Mouse (Mus musculus) liver, embryonic 12.5 days (tissue): ENCODE measurements around the gene Smarce1. TPM values are rescaled to one million over a fixed set of nuclear protein-coding genes. Genes with fewer than 3 reads are reported as not detected.
"Not testable (repeated sequence)": the region's sequence is repeated elsewhere in the genome, so short reads cannot be mapped to it uniquely, and the experiment has no call there.

Source experiments
- ATAC-seq: fragments of 200-750 bp; cut with Nextera tagmentation; 2 replicates; pipeline ENCODE4 v1.8.0; 2017; ENCODE audit warnings: moderate number of reproducible peaks, mild to moderate bottlenecking, moderate library complexity
- H3K27ac ChIP-seq: fragments of 300-500 bp; sonication (generic); 2 replicates; pipeline ENCODE4 v1.5.1; 2016; ENCODE audit warnings: mild to moderate bottlenecking
- H3K27me3 ChIP-seq: fragments of 300-500 bp; sonication (generic); replicated peaks from 2 replicates; pipeline ENCODE4 v1.6.1; 2016; ENCODE audit warnings: mild to moderate bottlenecking, moderate library complexity
- H3K36me3 ChIP-seq: fragments of 300-500 bp; sonication (generic); 2 replicates; pipeline ENCODE4 v1.6.1; 2016; ENCODE audit warnings: mild to moderate bottlenecking, moderate library complexity
- H3K4me1 ChIP-seq: fragments of 300-500 bp; sonication (generic); 2 replicates; pipeline ENCODE4 v1.6.1; 2016
- H3K4me2 ChIP-seq: fragments of 300-500 bp; sonication (generic); 2 replicates; pipeline ENCODE4 v1.6.1; 2016; ENCODE audit warnings: mild to moderate bottlenecking, moderate library complexity
- H3K4me3 ChIP-seq: fragments of 300-500 bp; sonication (generic); 2 replicates; pipeline ENCODE4 v1.5.1; 2016; ENCODE audit warnings: mild to moderate bottlenecking, moderate library complexity
- H3K9ac ChIP-seq: fragments of 300-500 bp; sonication (generic); 2 replicates; pipeline ENCODE4 v1.6.1; 2016; ENCODE audit warnings: mild to moderate bottlenecking, moderate library complexity
- H3K9me3 ChIP-seq: fragments of 300-500 bp; sonication (generic); replicated peaks from 2 replicates; pipeline ENCODE4 v1.6.1; 2016; ENCODE audit warnings: mild to moderate bottlenecking, moderate library complexity
- WGBS: fragments of 180-500 bp; shearing (Covaris S2); methylation state at CpG from one replicate; pipeline ENCODE4 v1.1.7; 2016; ENCODE audit not compliant: insufficient replicate concordance; 5-methylcytosine and 5-hydroxymethylcytosine counted together
- polyA plus RNA-seq: library from polyadenylated mRNA; unstranded; fragments of >200 nt; fragmentation: Nextera tagmentation; extraction: Ambion mirVana; gene quantifications from 2 replicates; pipeline ENCODE4 v1.2.1, GENCODE M21; 2016

Gene Smarce1
- polyA plus RNA-seq, 1 experiment from 2014 or later, result 115 TPM

DNA sequence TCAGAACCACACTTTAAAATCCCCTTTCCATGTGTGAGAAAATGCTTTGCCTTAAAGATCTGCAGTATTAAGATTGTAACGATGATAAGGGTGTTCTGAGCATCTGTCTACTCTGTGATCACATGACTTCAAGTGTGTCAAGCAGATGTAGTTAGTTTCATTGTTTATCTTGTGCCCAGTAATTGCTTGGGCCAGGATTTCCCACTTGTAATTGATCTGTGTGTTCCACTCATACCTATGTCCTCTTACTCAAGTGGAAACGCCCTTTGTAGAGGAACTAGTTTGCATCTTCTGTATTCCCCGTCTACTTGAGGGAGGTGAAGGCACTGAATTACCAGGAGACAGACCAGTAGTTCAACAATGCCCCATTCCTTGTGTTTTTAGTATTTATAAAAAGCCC lies 19.8 kb upstream of the Smarce1 start:
- Histone ChIP-seq H3K9ac (no peak overlapping the region), H3K27me3 (no peaks in the 10 kb centered on the region), H3K36me3 (no peaks in the 10 kb centered on the region), H3K4me3 (no peak overlapping the region), H3K4me2 (no peak overlapping the region), H3K9me3 (no peaks in the 10 kb centered on the region), H3K27ac (no peak overlapping the region), H3K4me1 (no peaks in the 10 kb centered on the region)
- ATAC-seq, result no peak
- WGBS, result 45% methylated on average over 3 of the region's 3 CpGs

DNA sequence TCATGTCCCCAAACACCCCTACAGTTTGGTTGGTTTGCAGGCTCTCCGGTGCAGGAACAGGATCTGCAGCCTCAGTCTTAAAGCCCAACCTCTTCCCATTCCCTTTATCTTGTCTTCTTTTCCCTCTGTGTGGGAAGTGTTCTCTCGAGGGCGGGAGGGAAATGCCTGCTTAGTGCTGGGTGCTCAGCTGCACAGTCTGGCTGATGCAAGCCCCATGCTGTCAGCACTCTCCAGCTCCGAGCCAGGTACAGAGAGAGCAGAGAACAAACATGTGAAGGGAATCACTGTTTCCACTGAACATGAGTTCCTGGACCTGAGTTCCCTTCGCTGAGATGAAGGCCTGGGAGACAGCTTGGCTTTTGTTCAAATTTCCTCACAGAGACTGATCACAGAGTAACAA lies 19.4 kb upstream of the Smarce1 start:
- Histone ChIP-seq H3K4me1 (no peaks in the 10 kb centered on the region), H3K9me3 (no peaks in the 10 kb centered on the region), H3K36me3 (no peaks in the 10 kb centered on the region), H3K9ac (no peak overlapping the region), H3K27me3 (0 out of 2 replicates have a peak, but pooled peaks cover 3% of the 10 kb centered on the region), H3K4me2 (no peak overlapping the region), H3K27ac (no peak overlapping the region), H3K4me3 (no peak overlapping the region)
- WGBS, result 44% methylated on average over 5 of the region's 5 CpGs
- no peak for ATAC-seq

DNA sequence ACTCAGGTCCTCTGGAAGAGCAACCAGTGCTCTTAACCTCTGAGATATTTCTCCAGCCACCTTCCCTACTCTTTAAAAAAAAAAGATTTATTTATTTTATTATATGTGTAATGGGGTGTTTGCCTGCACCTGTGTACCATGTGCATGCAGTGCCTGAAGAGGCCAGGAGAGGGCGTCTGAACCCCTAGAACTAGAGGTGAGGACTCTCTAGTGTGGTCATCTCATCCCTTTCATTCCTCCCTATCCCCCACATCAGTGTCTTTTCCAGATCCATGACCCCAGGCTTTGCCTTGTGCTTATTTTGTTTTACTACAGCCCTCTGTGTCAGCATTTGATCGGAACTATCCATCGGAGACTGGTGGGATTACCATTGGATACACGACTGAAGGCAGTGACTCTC lies 18.3 kb upstream of the Smarce1 start:
- ATAC-seq, result no peak
- WGBS, result 57% methylated on average over 4 of the region's 4 CpGs
- no peaks in the 10 kb centered on the region for H3K36me3 ChIP-seq
- H3K4me3 ChIP-seq, result no peak overlapping the region
- peaks cover 6% of the 10 kb centered on the region for H3K27me3 ChIP-seq
- no peak overlapping the region for H3K27ac ChIP-seq
- no peaks in the 10 kb centered on the region for H3K4me1 ChIP-seq
- H3K9ac ChIP-seq, result no peak overlapping the region
- H3K9me3 ChIP-seq, result no peaks in the 10 kb centered on the region
- no peak overlapping the region for H3K4me2 ChIP-seq

DNA sequence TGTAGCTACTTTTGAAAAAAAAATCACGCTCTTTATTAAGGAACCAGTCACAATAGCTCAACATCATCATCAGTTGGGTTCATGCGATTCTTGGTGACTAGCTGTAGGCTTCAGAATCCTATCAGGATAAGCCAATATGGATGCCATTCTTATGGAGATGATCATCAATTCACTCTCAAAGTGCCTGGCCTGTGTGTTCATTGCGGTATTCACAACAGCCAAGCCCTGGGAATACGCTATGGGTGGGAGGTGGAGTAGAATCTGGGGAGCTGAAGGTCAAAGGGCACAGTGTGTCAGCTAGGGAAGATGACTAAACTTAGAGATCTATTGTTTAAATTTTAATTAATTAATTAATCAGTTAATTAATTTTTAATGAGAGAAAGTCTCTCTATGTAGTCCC lies 17.1 kb upstream of the Smarce1 start:
- Histone ChIP-seq H3K9ac (no peak overlapping the region), H3K9me3 (no peaks in the 10 kb centered on the region), H3K27ac (no peak overlapping the region), H3K36me3 (no peaks in the 10 kb centered on the region), H3K4me1 (no peaks in the 10 kb centered on the region), H3K4me2 (no peak overlapping the region), H3K27me3 (peaks cover 11% of the 10 kb centered on the region), H3K4me3 (no peak overlapping the region)
- 77% methylated on average over 4 of the region's 4 CpGs for WGBS
- no peak for ATAC-seq

DNA sequence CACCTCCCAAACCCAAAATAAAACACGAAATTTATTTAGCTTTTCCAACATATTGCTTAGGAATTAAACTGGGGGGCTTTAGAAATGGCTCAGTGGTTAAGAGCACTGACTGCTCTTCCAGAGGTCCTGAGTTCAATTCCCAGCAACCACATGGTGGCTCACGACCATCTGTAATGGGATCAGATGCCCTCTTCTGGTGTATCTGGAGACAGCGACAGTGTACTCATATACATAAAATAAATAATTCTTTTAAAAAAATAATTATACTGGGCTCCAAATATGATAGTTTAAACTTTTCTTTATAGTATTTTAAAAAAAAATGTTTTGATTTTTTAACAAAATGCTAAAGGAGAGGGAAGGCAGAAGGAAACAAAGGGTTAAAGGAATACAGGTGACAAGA lies 13.7 kb upstream of the Smarce1 start:
- not testable (repeated sequence) for ATAC-seq, H3K36me3 ChIP-seq, H3K9ac ChIP-seq, H3K4me3 ChIP-seq, H3K27ac ChIP-seq, H3K4me1 ChIP-seq, H3K9me3 ChIP-seq, H3K4me2 ChIP-seq
- peaks cover 11% of the 10 kb centered on the region for H3K27me3 ChIP-seq
- 49% methylated on average over 3 of the region's 3 CpGs for WGBS

DNA sequence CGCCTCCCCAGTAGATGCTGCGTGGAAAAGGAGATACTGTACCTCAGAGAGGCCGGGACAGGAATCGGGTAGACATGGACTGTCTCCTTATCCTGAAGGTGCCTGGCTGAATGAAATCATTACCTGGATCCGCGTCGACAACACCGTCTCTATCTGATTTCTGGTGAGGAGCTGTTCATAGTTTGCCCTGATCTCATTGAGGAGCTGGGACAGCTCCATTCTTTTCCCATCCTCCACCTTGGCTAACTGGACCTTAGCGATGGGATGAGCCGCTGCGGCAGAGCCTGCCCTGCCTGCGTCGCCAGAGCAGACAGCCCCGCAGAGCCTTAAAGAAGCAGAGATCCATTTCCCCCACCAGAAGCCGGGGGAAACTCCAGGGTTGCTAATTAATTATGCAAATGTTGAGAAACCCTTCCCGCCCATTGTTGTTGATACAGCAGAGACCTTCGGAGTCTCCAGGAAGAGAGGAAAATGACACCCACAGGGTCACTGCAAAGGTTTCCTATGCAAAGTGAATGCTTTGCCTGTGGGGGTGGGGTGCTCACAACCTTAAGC lies 13.1 kb upstream of the Smarce1 start, which contains the start of gene Krt222:
Gene Krt222, minus strand, starts transcription at position 266 of the 555 bp plus-strand sequence.
- H3K9ac ChIP-seq, result no peak within 1 kb of the TSS
- 5% methylated on average over 17 of the region's 17 CpGs for WGBS
- H3K27me3 ChIP-seq, result peaks cover 11% of the 10 kb centered on the region
- no peak for ATAC-seq
- H3K27ac ChIP-seq, result no peak within 1 kb of the TSS
- H3K36me3 ChIP-seq, result no peaks in the 10 kb centered on the region
- H3K9me3 ChIP-seq, result no peaks in the 10 kb centered on the region
- H3K4me2 ChIP-seq, result peak within 1 kb of the TSS; percentile 54
- peak within 1 kb of the TSS; percentile 24 for H3K4me3 ChIP-seq
- no peaks in the 10 kb centered on the region for H3K4me1 ChIP-seq

DNA sequence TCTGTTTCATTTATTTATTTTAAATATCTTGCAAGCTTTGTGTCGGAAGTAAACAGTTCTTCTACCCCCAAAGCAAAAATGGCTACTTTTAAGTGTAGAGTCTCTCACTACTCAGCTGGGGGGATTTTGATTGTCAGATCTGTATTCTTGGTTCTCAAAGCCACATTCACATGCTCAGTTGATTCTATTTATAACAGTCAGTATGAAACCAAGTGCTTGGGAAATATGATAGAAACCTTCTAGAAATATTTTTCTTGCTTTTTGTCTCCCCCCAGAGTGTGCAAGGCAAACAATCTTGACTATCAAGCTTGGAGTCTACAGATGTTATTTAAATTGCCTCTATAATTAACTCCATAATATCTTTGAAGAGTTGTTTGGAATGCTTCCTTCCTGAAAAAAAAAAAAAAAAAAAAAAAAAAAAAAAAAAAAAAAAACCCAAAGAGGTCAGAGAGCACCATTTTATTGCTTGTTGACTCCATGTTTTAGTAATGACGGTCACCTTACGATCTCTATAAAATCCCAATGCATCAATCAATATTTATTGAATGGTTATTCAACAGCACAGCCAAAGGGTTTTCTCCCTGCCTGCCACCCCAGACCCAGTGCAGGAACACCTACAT lies 12.5 kb upstream of the Smarce1 start:
- Histone ChIP-seq H3K27ac (no peak overlapping the region), H3K4me1 (peaks cover 4% of the 10 kb centered on the region), H3K4me3 (peak overlapping the region; percentile 24), H3K4me2 (peak overlapping the region; percentile 54), H3K36me3 (no peaks in the 10 kb centered on the region), H3K9ac (no peak overlapping the region), H3K9me3 (no peaks in the 10 kb centered on the region), H3K27me3 (peaks cover 11% of the 10 kb centered on the region)
- ATAC-seq, result no peak
- 66% methylated on average over 3 of the region's 3 CpGs for WGBS

DNA sequence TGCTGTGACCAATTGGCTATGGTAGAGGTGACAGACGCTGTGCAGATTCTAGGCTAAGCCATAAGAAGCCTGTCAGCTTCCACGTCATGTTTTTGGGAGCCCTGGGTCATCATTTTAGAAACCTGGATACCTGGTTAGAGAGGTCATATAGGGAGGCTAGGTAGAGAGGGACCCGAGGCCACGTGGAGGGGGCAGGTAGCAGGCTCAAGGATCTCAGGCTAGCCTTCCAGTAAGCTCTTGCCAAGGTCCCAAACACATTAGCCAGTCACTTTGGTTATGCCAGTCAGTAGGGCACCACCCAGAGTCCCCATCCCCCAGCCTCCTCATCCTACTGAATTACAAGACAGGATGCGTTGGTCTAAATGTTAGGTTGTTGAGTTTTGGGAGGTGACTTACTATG lies 11.2 kb upstream of the Smarce1 start:
- H3K4me3 ChIP-seq, result no peak overlapping the region
- ATAC-seq, result no peak

DNA sequence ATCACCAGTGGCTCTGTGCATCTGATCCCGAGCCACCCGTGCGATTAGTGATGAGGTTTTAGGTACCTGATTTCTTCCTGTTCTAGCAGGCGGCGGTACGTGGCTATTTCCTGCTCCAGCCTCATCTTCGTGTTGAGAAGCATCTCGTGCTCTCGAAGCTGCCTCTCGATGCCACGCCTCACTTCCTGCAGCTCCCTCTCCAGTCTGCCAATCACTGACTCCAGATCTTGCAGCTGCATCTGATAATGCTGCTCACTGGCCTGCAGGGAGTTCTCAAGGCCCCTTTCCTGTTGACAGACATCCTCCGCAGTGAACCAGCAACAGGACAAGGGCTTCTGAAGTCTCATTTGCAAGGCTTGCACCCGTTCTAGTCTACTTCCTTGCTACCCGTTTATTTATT lies 7.7 kb upstream of the Smarce1 start:
- H3K9ac ChIP-seq, result no peak overlapping the region
- H3K4me3 ChIP-seq, result no peak overlapping the region
- peaks cover 5% of the 10 kb centered on the region for H3K4me1 ChIP-seq
- H3K27me3 ChIP-seq, result no peaks in the 10 kb centered on the region
- H3K27ac ChIP-seq, result no peak overlapping the region
- no peak overlapping the region for H3K4me2 ChIP-seq
- no peaks in the 10 kb centered on the region for H3K36me3 ChIP-seq
- H3K9me3 ChIP-seq, result no peaks in the 10 kb centered on the region
- ATAC-seq, result no peak
- WGBS, result 24% methylated on average over 14 of the region's 14 CpGs

More for the DNA sequence above, 11.2 kb upstream of the Smarce1 start:
- no peak overlapping the region for H3K9ac ChIP-seq
- H3K36me3 ChIP-seq, result no peaks in the 10 kb centered on the region
- H3K9me3 ChIP-seq, result no peaks in the 10 kb centered on the region
- H3K27me3 ChIP-seq, result peaks cover 11% of the 10 kb centered on the region
- H3K4me2 ChIP-seq, result no peak overlapping the region
- H3K4me1 ChIP-seq, result peaks cover 5% of the 10 kb centered on the region
- H3K27ac ChIP-seq, result no peak overlapping the region
- WGBS, result 53% methylated on average over 5 of the region's 5 CpGs

DNA sequence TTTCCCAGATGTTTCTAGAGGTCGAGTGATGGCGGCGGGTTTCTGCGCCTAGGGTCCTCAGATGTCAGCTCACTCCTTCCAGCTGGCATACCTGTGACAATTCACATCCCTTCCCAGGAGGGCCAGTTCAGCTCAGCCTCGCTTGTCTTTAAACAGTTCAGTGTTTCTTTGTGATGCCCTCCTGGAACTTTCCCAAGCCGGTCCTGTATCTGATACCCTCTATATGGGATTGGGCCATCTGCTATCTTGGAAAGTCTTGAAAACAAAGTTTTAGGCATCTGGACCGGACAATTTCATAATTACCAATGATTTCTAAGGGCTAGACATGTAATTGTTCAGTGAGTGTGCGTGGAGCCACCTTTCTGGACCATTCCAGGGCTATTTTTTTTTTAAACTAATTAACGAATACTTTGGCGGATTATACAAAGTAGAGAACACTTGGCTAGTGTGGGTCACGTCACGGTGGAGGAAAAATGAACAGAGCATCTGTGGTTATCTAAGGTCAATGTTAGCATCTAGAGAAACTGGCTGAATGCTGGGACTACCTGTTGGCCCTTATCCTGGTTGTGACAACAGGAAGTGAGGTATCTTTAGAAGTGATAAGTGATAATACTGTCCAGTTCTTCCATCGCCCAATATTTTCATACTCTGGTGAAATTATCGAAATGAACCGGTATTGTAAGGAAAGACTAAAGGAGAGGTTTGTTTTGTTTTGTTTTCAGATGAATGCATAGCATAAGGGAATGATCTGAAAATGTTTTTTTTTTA lies 416 bp upstream of the Smarce1 start:
- peak; percentile 20; the same call in 1 of the 2 replicates for ATAC-seq
- Histone ChIP-seq H3K9ac (peak overlapping the region; percentile 98), H3K4me3 (peak overlapping the region; percentile 92)

DNA sequence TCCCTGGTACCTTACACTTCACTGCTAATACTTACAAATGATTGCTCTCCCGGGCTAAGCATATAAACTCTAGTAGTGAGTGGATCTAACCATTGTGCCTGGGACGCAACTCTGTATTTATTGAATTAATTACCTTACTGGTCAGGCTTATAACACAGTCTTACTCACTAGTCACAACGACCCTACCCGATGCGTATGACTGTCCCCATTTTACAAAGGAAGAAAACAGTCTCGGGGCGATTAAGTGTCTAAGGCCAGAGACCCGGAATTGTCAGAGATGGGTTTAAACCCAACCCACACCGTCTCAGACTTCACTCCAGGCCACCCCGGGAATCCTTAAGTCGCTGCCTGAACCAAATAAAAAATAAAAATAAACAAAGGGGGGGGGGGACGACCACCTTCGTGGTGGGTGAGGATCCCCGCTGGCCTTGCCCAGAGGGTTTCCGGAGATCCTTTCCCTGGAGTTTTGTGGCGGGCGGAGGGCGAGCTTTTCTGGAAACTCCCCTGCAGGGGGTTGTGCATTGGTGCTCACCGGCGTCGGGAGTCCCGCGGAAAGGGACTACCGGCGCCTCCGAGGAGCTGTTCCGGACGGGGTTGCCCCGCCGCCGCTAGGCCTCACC lies 1.1 kb downstream of the Smarce1 start:
- Histone ChIP-seq H3K4me3 (peak overlapping the region; percentile 92), H3K27me3 (no peaks in the 10 kb centered on the region), H3K9me3 (no peaks in the 10 kb centered on the region), H3K4me2 (peak overlapping the region; percentile 76), H3K36me3 (peaks cover 31% of the 10 kb centered on the region), H3K4me1 (peaks cover 45% of the 10 kb centered on the region), H3K27ac (peak overlapping the region; percentile 89), H3K9ac (peak overlapping the region; percentile 98)
- peak; percentile 72 for ATAC-seq
- WGBS, result under 1% methylated on average over 31 of the region's 31 CpGs

More for the DNA sequence above, 416 bp upstream of the Smarce1 start:
- Histone ChIP-seq H3K9me3 (no peaks in the 10 kb centered on the region), H3K36me3 (peaks cover 17% of the 10 kb centered on the region), H3K4me2 (peak overlapping the region; percentile 76), H3K4me1 (peaks cover 34% of the 10 kb centered on the region), H3K27ac (peak overlapping the region; percentile 89), H3K27me3 (no peaks in the 10 kb centered on the region)
- 29% methylated on average over 15 of the region's 15 CpGs for WGBS

DNA sequence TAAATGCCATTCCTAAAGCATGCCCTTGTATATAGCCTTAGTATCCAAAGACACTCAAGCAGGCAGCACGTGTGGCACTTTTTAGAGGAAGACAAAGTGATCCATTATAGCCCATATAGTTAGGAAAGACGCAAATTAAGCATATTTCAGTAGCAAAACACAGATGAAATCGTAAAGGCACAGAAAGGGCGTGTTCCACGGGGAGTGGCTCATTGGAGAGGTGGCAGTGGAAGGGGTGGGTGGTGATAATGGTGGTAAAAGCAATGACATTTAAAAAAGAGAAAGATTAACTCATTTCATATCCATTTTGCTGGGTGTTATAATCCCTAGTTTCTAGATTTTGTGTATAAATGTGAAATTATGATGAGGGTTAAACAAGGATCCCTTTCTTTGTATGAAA lies 4.5 kb downstream of the Smarce1 start:
- Histone ChIP-seq H3K9ac (peak overlapping the region; percentile 42; the same call in 1 of the 2 replicates), H3K4me3 (peak overlapping the region; percentile 38), H3K4me2 (peak overlapping the region; percentile 60), H3K36me3 (peaks cover 61% of the 10 kb centered on the region), H3K9me3 (no peaks in the 10 kb centered on the region), H3K27ac (peak overlapping the region; percentile 65; the same call in 1 of the 2 replicates), H3K27me3 (no peaks in the 10 kb centered on the region), H3K4me1 (peaks cover 39% of the 10 kb centered on the region)
- peak; percentile 68 for ATAC-seq
- WGBS, result 56% methylated on average over 5 of the region's 5 CpGs
